Mouse (Mus musculus) E14TG2a.4 (cell line): ENCODE data around the gene Gm17660.

ENCODE experiments used
- CTCF ChIP-seq: conservative IDR thresholded peaks from 2 replicates; pipeline ENCODE4 v1.5.1; 2014; ENCODE audit warnings: low read length
- NANOG ChIP-seq: IDR thresholded peaks from 2 replicates; pipeline ENCODE4 v1.6.1; 2014; ENCODE audit warnings: borderline replicate concordance, low read length, mixed read lengths
- POU5F1 ChIP-seq: IDR thresholded peaks from 2 replicates; pipeline ENCODE4 v1.6.1; 2014; ENCODE audit warnings: low read length, borderline replicate concordance

GRCm38 (mm10) chr5:104056295-104056694, 21.1 kb downstream of the Gm17660 start:
- TF ChIP-seq CTCF (no peak), NANOG (no peak), POU5F1 (no peak)
